Mouse (Mus musculus) erythroblast, embryonic 14.5 days (primary cell): ENCODE measurements around the gene Ccna1.

Experiments used
- GATA1 ChIP-seq: IDR thresholded peaks from 2 replicates; pipeline ENCODE4 v1.6.1; 2012; ENCODE audit warnings: low read length, inconsistent platforms, mixed read lengths
- TAL1 ChIP-seq: IDR thresholded peaks from 3 replicates; pipeline ENCODE4 v1.6.1; 2012; ENCODE audit warnings: low read length, inconsistent platforms, mixed read lengths

DNA sequence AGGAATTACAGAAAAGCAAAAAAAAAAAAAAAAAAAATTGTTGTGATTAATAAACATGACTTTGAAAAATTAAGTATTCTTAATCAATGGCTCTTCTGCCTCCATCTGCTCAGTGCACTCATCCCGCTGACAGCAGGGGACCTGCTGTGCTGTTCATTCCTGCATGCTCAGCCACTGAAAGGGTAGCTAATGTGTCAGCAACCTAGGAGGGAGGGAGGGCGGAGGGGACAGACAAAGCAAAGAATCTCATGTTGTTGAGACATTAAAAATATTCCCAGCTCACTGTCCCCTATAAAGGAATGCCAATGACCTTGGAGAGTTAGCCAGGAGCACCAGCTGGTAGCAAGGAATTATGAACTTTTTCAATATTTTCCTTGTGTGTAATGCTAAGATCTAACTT is 42.7 kb upstream of the Ccna1 start:
- no peak for TF ChIP-seq TAL1
- TF ChIP-seq GATA1, result no peak
